Mouse (Mus musculus) stomach, postnatal 0 days (tissue): Measurements from ENCODE around the gene Ap4b1. TPM values are rescaled to one million over a fixed set of nuclear protein-coding genes. Genes with fewer than 3 reads are reported as not detected.

ENCODE experiments used
- ATAC-seq: fragments of 200-750 bp; cut with Nextera tagmentation; 2 replicates; pipeline ENCODE4 v1.8.0; 2017; ENCODE audit not compliant: low FRiP score, low TSS enrichment
- DNase-seq: peaks from one replicate; pipeline ENCODE4 v3.0.0-alpha.2; 2016; ENCODE audit warnings: low spot score
- H3K27ac ChIP-seq: fragments of 300-500 bp; sonication (generic); replicated peaks from 2 replicates; pipeline ENCODE4 v1.5.1; 2014; ENCODE audit warnings: mild to moderate bottlenecking, control low read depth
- H3K27me3 ChIP-seq: fragments of 300-500 bp; sonication (generic); 2 replicates; pipeline ENCODE4 v1.6.1; 2014; ENCODE audit warnings: low read length; ENCODE audit not compliant: control insufficient read depth, insufficient read depth
- H3K36me3 ChIP-seq: fragments of 300-500 bp; sonication (generic); 2 replicates; pipeline ENCODE4 v1.6.1; 2014; ENCODE audit warnings: low read length, mixed read lengths; ENCODE audit not compliant: control insufficient read depth, insufficient read depth
- H3K4me1 ChIP-seq: fragments of 300-500 bp; sonication (generic); replicated peaks from 2 replicates; pipeline ENCODE4 v1.6.1; 2014; ENCODE audit warnings: antibody characterized with exemption; ENCODE audit not compliant: control insufficient read depth, insufficient read depth
- H3K4me2 ChIP-seq: fragments of 300-500 bp; sonication (generic); replicated peaks from 2 replicates; pipeline ENCODE4 v1.6.1; 2014; ENCODE audit warnings: low read depth, mild to moderate bottlenecking, control low read depth, moderate library complexity
- H3K4me3 ChIP-seq: fragments of 300-500 bp; sonication (generic); 2 replicates; pipeline ENCODE4 v1.5.1; 2014; ENCODE audit warnings: low read depth, low read length, control low read depth
- H3K9ac ChIP-seq: fragments of 300-500 bp; sonication (generic); 2 replicates; pipeline ENCODE4 v1.6.1; 2014; ENCODE audit warnings: mild to moderate bottlenecking, low read length, control low read depth, mixed read lengths
- H3K9me3 ChIP-seq: fragments of 300-500 bp; sonication (generic); 2 replicates; pipeline ENCODE4 v1.6.1; 2016; ENCODE audit warnings: low read length; ENCODE audit not compliant: control insufficient read depth
- CTCF ChIP-seq: IDR thresholded peaks from 2 replicates; pipeline ENCODE4 v1.5.1; 2016; ENCODE audit warnings: antibody characterized with exemption, low read depth, mild to moderate bottlenecking, moderate library complexity
- EP300 ChIP-seq: optimal IDR thresholded peaks from 2 replicates; pipeline ENCODE3; 2016; ENCODE audit warnings: antibody characterized with exemption
- WGBS: fragments of 180-500 bp; shearing (Covaris S2); extraction: QIAGEN DNeasy Blood & Tissue Kit; methylation state at CpG from one replicate; pipeline ENCODE4 v1.1.7; 2014; 5-methylcytosine and 5-hydroxymethylcytosine counted together
- polyA plus RNA-seq: library from polyadenylated mRNA; unstranded; fragments of >200 nt; fragmentation: Nextera tagmentation; extraction: Ambion mirVana; gene quantifications from 2 replicates; pipeline ENCODE4 v1.2.1, GENCODE M21; 2015

Ap4b1 gene
- polyA plus RNA-seq, 1 experiment from 2014 or later, result 12.2 TPM

DNA sequence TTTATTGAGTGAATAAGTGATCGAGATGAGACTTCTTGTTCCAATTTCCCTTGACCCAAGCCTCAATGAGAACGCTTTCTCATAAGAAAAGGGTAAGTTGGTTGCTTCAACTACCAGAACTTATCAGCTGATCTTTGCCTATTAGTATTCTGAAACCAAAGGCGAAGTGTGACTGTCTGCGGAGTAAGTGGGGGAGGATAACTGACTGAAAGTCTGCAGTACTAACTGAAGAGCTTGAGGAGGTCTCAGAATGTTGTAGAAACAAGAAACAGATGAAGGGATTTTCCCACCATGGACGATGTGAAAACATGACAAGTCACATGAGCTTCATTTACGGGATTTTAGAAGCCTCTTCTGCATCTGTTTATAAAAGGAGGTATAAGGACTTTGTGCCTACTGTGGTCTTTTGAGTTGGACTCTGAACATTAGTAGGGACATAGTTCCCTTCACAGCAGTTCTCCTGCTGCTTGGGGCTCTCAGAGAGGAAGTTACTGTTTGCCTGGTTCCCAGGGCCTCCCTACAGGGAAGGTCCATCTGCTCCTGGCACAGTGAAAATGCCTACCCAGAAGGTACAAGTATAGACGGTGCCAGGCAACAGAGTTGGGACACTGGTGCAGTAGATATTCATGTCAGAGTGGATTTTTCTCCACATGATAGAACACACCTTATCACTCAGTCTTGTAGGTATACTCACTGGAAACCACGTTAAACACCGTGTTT is 41.5 kb downstream of the Ap4b1 start:
- no peaks in the 10 kb centered on the region for H3K4me1 ChIP-seq
- no peaks in the 10 kb centered on the region for H3K36me3 ChIP-seq
- H3K27me3 ChIP-seq, result no peaks in the 10 kb centered on the region
- ATAC-seq (no peak), DNase-seq (no peak)
- no peak overlapping the region for H3K9ac ChIP-seq
- no peak overlapping the region for H3K4me2 ChIP-seq
- no peak overlapping the region for H3K27ac ChIP-seq
- 69% methylated on average over 9 of the region's 9 CpGs for WGBS
- TF ChIP-seq EP300, result no peak
- H3K9me3 ChIP-seq, result no peaks in the 10 kb centered on the region
- H3K4me3 ChIP-seq, result no peak overlapping the region

DNA sequence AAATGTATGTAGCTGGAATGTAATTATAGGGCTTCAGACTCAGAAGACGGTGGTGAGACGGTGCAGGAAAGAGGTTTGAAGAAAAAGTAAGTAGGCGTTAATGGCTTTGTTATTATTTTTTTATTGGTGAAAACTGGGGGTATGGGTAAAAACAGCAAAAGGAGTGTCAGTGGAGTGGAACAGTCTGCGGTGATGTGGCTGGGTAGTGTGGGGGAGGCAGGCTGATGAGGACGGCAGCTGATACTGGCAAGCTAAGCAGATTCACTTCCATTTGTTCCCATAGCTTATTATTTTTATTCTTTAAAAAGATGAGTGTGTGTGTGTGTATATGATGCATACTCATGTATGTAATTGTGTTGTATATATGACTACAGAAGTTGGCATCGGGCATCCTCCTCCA is 42.2 kb downstream of the Ap4b1 start:
- no peaks in the 10 kb centered on the region for H3K27me3 ChIP-seq
- DNase-seq (no peak), ATAC-seq (no peak)
- 88% methylated on average over 6 of the region's 6 CpGs for WGBS
- no peak overlapping the region for H3K9ac ChIP-seq
- TF ChIP-seq CTCF, result no peak
- no peak for TF ChIP-seq EP300
- no peaks in the 10 kb centered on the region for H3K36me3 ChIP-seq
- H3K4me1 ChIP-seq, result no peaks in the 10 kb centered on the region
- H3K4me2 ChIP-seq, result no peak overlapping the region
- H3K27ac ChIP-seq, result no peak overlapping the region
- H3K4me3 ChIP-seq, result no peak overlapping the region
- H3K9me3 ChIP-seq, result no peaks in the 10 kb centered on the region

DNA sequence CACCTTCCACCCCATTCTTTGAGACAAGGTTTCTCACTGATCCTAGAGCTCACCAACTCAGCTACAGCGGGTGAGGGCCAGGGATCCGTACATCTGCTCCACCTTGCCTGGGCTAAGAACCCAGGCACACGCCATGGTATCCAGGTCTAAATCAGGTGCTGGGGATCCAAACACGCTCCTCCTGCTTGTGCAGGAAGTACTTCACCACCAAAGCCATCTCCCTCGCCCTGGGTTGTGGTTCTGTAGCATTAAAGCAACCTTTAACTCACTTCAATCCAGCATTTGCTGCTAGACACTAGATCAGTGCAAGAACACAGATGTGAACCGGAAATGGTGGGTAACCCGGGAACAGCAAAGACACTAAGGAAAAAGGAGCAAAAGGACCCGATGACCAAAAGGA is 42.6 kb downstream of the Ap4b1 start:
- DNase-seq, result no peak
- Histone ChIP-seq H3K4me3 (no peak overlapping the region), H3K27ac (no peak overlapping the region), H3K9ac (no peak overlapping the region), H3K9me3 (no peaks in the 10 kb centered on the region), H3K4me2 (no peak overlapping the region), H3K4me1 (no peaks in the 10 kb centered on the region), H3K36me3 (no peaks in the 10 kb centered on the region), H3K27me3 (no peaks in the 10 kb centered on the region)
- 76% methylated on average over 8 of the region's 8 CpGs for WGBS
- no peak for ATAC-seq
- TF ChIP-seq EP300, result no peak
- no peak for TF ChIP-seq CTCF

DNA sequence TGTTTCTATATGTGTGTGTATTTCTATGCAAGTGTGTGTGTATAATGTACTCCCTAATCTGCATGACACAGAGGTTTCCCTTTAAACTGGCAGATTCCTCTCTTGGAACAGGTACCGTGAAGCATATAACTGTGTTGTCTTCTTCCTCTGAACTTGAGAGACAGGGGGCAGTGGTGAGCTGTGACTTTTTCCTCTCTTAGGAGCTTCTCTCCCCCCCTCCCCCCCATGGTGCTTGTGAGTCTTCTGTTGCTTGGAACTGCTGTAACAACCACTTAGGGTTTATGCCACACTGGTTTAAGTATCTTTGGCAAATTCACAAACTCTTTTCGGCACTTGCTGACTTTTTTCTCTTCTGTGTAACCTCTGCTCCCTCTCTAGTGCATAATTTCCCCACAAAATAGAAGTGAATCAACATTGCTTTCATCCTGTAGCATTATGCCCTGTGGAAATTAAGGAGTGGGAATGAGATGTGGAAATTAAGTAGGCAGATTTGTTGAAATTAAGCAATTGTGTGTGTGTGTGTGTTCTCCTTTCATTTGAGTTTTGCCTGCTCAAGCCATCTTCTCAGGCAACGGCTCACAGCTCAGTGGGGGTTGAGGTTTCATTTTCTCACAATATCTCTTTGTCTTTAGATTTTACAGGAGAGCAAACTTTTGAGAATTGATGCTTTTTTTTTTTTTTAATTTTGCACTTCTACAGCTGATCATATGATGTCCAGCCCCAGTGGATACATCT is 43.4 kb downstream of the Ap4b1 start:
- no peaks in the 10 kb centered on the region for H3K36me3 ChIP-seq
- no peak overlapping the region for H3K27ac ChIP-seq
- no peak overlapping the region for H3K9ac ChIP-seq
- no peaks in the 10 kb centered on the region for H3K4me1 ChIP-seq
- ATAC-seq (no peak), DNase-seq (peak; percentile 20)
- no peaks in the 10 kb centered on the region for H3K9me3 ChIP-seq
- WGBS, result 59% methylated on average over 3 of the region's 3 CpGs
- H3K4me2 ChIP-seq, result no peak overlapping the region
- H3K4me3 ChIP-seq, result no peak overlapping the region
- TF ChIP-seq EP300, result no peak
- peak; percentile 67 for TF ChIP-seq CTCF
- H3K27me3 ChIP-seq, result no peaks in the 10 kb centered on the region

DNA sequence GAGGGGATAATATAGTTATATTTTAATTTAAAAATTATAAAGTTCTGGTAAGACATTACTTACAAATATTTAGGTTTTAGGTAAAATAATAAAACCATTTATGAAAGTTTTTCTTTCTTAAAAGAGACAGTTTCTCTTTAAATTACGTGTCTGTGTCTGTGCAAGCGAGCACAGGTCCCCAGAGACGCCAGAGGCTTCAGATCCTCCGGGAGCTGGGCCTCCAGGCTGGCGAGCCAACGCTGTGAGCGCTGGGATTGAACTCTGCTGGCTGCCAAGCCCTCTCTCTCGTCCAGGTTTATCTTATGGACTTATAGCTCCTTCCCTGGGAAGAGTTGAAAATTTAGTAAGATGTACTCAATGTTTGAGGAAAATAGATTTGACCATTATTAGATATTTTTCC is 44.5 kb downstream of the Ap4b1 start:
- no peak overlapping the region for H3K27ac ChIP-seq
- H3K9ac ChIP-seq, result no peak overlapping the region
- 52% methylated on average over 8 of the region's 8 CpGs for WGBS
- no peak overlapping the region for H3K4me2 ChIP-seq
- DNase-seq (no peak), ATAC-seq (no peak)
- no peaks in the 10 kb centered on the region for H3K36me3 ChIP-seq
- no peaks in the 10 kb centered on the region for H3K9me3 ChIP-seq
- no peak overlapping the region for H3K4me3 ChIP-seq
- no peaks in the 10 kb centered on the region for H3K27me3 ChIP-seq
- no peak for TF ChIP-seq CTCF
- TF ChIP-seq EP300, result no peak
- H3K4me1 ChIP-seq, result no peaks in the 10 kb centered on the region
